Mouse (Mus musculus) kidney, adult 2 months (tissue): Measurements from ENCODE around the gene Ano8. TPM values are rescaled to one million over a fixed set of nuclear protein-coding genes. Genes with fewer than 3 reads are reported as not detected.
A peak's percentile ranks its signal among the peaks of the same experiment; 100 is the strongest.

Experiments used
- DNase-seq: peaks from one replicate; pipeline ENCODE4 v3.0.0; 2021
- H3K27ac ChIP-seq: fragments of 200-500 bp; 2 replicates; pipeline ENCODE4 v1.5.1; 2012; ENCODE audit warnings: low read depth, low read length, control low read depth, inconsistent platforms; ENCODE audit not compliant: insufficient read depth
- H3K27me3 ChIP-seq: fragments of 200-500 bp; replicated peaks from 2 replicates; pipeline ENCODE4 v1.6.1; 2012; ENCODE audit warnings: mild to moderate bottlenecking, moderate library complexity, low read length, inconsistent platforms; ENCODE audit not compliant: control insufficient read depth, insufficient read depth
- H3K36me3 ChIP-seq: fragments of 200-500 bp; 2 replicates; pipeline ENCODE4 v1.6.1; 2012; ENCODE audit warnings: mild to moderate bottlenecking, moderate library complexity, low read length, inconsistent platforms; ENCODE audit not compliant: control insufficient read depth, insufficient read depth
- H3K4me1 ChIP-seq: fragments of 200-500 bp; 2 replicates; pipeline ENCODE4 v1.6.1; 2011; ENCODE audit warnings: low read length; ENCODE audit not compliant: control insufficient read depth, insufficient read depth
- H3K4me3 ChIP-seq: fragments of 200-500 bp; 2 replicates; pipeline ENCODE4 v1.5.1; 2011; ENCODE audit warnings: mild to moderate bottlenecking, low read depth, low read length, control low read depth; ENCODE audit not compliant: insufficient read depth
- CTCF ChIP-seq: fragments of 200-500 bp; conservative IDR thresholded peaks from 2 replicates; pipeline ENCODE4 v1.5.1; 2011; ENCODE audit warnings: low read depth, mild to moderate bottlenecking, control low read depth, low read length, moderate library complexity, mixed read lengths; ENCODE audit not compliant: insufficient read depth, insufficient read length
- POLR2A ChIP-seq: fragments of 200-500 bp; IDR thresholded peaks from one replicate; pipeline ENCODE4 v1.6.1; 2011; ENCODE audit warnings: low read depth, low read length, control low read depth
- whole genome bisulfite sequencing: fragments of 180-500 bp; shearing (Covaris S2); methylation state at CpG from one replicate; pipeline ENCODE4 v1.1.7; 2018; 5-methylcytosine and 5-hydroxymethylcytosine counted together
- polyA plus RNA-seq: library from polyadenylated mRNA; depleted of rRNA; stranded (reverse); fragments of >200 nt; gene quantifications from 2 replicates; pipeline ENCODE4 v1.2.3, GENCODE M21; 2012

Ano8 gene
- polyA plus RNA-seq, 1 experiment = 12.6 TPM

DNA sequence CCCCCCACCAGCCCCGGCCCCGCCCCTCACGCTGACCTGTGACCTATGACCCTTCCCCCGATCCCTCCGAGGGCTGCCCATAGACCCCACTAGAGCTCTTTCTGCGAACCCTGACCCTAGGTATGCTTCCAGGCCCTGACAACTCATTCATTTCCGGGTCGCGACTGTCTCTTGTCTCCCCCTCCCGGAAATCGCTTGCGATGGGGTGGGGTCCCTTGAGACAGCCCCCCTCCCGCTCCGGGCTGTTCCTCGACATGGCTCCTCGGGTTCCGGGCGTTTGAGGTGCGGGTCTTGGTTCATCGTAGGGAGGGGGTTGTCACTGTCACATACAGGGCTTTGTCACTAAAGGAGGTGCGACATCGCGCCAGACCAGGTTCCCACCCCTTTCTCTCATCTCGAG is 16.4 kb downstream of the Ano8 start:
- H3K4me3 ChIP-seq = peak overlapping the region; percentile 71
- no peaks in the 10 kb centered on the region for H3K27me3 ChIP-seq
- peak; percentile 51 for DNase-seq
- 0 out of 2 replicates have a peak, but pooled peaks cover 8% of the 10 kb centered on the region for H3K4me1 ChIP-seq
- H3K27ac ChIP-seq = no peak overlapping the region
- WGBS = under 1% methylated on average over 24 of the region's 24 CpGs
- TF ChIP-seq POLR2A (no peak), CTCF (no peak)
- H3K36me3 ChIP-seq = no peaks in the 10 kb centered on the region

DNA sequence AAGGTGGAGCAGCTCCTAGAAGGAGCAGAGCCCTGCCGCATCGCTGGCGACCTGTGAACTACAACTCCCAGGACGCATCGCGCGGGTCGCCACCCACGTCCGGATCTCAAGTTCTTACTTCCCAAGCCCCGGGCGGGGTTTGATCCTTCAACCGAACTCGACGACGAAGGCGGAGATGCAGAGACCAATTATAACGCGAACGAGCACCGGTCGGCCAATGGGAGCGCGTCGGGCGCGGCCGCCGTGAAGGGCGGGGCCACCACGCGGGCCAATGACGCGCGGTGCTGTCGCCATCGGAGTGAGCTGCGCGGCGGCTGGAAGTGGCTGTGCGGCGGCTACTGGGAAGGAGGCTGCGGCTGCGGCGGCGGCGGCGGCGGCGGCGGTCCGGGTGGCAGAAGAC is 16.8 kb downstream of the Ano8 start, which contains the start of gene Dda1:
TSS of gene Dda1 (plus strand) at position 284 of the 400 bp plus-strand sequence.
- no peak within 1 kb of the TSS for H3K27ac ChIP-seq
- H3K27me3 ChIP-seq = no peaks in the 10 kb centered on the region
- H3K4me1 ChIP-seq = peaks cover 10% of the 10 kb centered on the region; the same call in 1 of the 2 replicates
- TF ChIP-seq CTCF (no peak), POLR2A (peak; percentile 34)
- under 1% methylated on average over 47 of the region's 52 CpGs for WGBS
- no peaks in the 10 kb centered on the region for H3K36me3 ChIP-seq
- DNase-seq = peak; percentile 99
- H3K4me3 ChIP-seq = peak within 1 kb of the TSS; percentile 71

DNA sequence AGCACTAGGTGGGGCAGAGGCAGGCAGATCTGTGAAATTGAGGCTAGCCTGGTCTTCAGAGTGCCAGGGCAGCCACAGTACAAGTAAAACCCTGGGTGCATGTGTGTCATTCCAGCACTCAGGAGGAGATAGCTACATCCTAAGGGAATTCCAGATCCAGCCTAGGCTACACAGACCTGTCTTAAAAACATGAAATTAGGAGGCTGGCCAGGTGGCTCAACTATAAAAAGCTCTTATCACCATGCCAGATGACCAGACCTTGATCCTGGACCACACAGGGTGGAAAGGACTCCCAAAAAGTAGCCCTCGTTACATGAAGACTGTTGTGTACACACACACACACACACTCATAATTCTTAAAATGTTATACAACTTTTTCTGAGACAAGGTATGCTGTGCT is 17.8 kb downstream of the Ano8 start:
- Histone ChIP-seq H3K36me3 (no peaks in the 10 kb centered on the region), H3K27ac (no peak overlapping the region), H3K4me3 (no peak overlapping the region), H3K27me3 (no peaks in the 10 kb centered on the region), H3K4me1 (peaks cover 14% of the 10 kb centered on the region; the same call in 1 of the 2 replicates)
- TF ChIP-seq POLR2A (no peak), CTCF (no peak)
- 97% methylated on average over 1 of the region's 1 CpGs for WGBS
- no peak for DNase-seq

DNA sequence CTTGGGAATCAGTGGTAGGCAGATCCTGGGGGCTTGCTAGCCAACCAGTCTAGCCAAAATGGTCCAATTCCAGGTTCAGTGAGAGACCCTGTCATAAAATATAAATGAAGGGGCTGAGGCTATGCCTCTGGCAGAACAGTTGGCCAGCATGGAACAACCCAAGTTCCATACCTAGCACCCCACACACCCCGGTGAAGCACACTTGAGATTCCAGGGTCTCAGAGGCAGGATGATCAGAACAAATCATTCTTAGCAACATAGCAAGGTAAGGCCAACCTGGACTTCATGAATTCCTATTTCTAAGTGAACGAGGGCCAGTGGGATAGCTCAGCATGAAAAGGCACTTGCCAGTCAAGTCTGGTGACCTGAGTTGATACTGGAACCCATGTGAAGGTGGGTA is 18.6 kb downstream of the Ano8 start:
- Histone ChIP-seq H3K27me3 (no peaks in the 10 kb centered on the region), H3K4me3 (no peak overlapping the region), H3K4me1 (peaks cover 17% of the 10 kb centered on the region; the same call in 1 of the 2 replicates), H3K36me3 (no peaks in the 10 kb centered on the region), H3K27ac (no peak overlapping the region)
- TF ChIP-seq CTCF (no peak), POLR2A (no peak)
- DNase-seq = no peak
- 93% methylated on average over 2 of the region's 2 CpGs for WGBS

DNA sequence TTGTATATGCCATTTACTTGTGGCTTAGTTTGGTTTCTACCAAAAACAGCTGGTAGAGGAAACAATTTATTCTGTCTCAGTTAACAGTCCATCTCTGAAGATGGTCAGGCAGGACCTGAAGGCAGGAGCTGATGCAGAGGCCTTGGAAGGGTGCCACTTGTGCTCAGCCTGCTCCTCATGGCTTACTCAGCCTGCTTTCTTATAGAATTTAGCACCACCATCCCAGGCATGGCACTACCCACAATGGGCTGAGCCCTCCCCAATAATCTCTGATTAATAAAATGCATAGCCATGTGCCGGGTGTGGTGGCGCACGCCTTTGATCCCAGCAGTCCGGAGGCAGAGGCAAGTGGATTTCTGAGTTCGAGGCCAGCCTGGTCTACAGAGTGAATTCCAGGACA is 19.6 kb downstream of the Ano8 start:
- no peak for TF ChIP-seq CTCF
- TF ChIP-seq POLR2A = no peak
- WGBS = 95% methylated on average over 5 of the region's 5 CpGs
- Histone ChIP-seq H3K27ac (no peak overlapping the region), H3K36me3 (no peaks in the 10 kb centered on the region), H3K27me3 (no peaks in the 10 kb centered on the region), H3K4me3 (no peak overlapping the region), H3K4me1 (peaks cover 17% of the 10 kb centered on the region; the same call in 1 of the 2 replicates)
- DNase-seq = no peak

DNA sequence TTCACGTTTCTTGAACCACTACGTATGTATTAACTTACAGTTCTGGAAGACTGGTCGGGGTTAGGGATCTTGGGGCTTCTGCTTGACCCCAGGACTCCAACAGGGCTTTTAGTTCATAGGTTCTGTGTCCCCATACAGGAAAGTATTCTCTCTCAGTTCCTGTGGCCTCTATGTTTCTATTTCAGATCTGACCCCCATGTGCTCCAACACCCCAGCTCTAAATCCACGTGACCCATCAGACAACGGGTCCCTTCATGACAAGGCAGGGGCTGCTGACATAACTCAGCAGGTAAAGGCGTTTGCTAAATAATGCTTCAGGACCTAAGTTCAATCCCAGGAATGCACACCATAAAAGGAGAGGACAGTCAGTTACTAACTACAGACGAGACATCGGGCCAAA is 20.0 kb downstream of the Ano8 start:
- no peak for TF ChIP-seq CTCF
- TF ChIP-seq POLR2A = no peak
- peaks cover 17% of the 10 kb centered on the region; the same call in 1 of the 2 replicates for H3K4me1 ChIP-seq
- 56% methylated on average over 8 of the region's 8 CpGs for WGBS
- H3K27me3 ChIP-seq = no peaks in the 10 kb centered on the region
- no peaks in the 10 kb centered on the region for H3K36me3 ChIP-seq
- no peak overlapping the region for H3K4me3 ChIP-seq
- no peak for DNase-seq
- H3K27ac ChIP-seq = no peak overlapping the region

DNA sequence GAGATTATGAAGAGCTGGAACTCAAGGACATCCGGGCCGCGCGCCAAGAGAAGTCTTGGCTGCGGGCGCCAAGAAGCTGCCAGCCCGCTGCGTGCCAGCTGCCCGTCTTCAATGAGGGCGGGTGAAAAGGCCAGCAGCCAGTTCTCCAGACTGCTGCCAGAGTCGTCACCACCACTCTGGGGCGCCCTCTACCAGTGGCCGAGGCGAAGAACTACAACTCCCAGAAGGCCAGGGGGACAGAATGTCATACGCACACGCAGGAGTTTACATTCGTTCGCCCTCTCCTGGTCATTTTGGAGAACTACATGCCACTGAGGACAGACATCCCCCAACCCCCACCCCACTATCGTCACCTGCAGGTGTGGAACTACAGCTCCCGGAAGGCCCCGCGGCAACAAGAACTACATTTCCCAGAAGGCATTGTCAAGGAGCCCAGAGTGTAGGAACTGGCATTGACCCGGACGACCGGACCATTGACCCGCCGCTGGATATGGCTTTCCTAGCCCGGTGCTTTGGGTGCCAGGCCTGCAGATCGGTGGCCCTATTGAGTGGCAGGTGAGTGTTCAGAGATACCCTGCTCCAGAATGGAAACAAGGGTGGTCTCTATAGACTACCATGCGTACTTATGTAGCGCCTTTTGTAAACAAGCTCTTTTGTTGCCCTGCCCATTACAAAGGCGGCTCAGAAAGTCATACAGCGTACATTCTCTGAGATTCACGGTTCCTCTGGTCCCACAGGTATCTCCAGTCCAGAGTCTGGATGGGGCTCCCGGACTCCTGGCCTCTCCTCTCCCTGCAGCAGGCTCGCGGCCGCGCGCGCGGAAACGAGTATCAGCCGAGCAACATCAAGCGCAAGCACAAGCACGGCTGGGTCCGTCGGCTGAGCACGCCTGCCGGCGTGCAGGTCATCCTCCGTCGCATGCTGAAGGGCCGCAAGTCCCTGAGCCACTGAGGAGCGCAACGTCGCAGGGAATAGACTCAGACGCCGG is 21.0 kb downstream of the Ano8 start, which contains the start of gene Mrpl34:
TSS of gene Mrpl34 (plus strand) at position 447 of the 988 bp plus-strand sequence.
- H3K27ac ChIP-seq = peak within 1 kb of the TSS; percentile 79
- H3K27me3 ChIP-seq = no peaks in the 10 kb centered on the region
- peak; percentile 94 for TF ChIP-seq CTCF
- TF ChIP-seq POLR2A = peak; percentile 27
- under 1% methylated on average over 59 of the region's 59 CpGs for WGBS
- H3K4me1 ChIP-seq = peaks cover 14% of the 10 kb centered on the region; the same call in 1 of the 2 replicates
- peak; percentile 100 for DNase-seq
- H3K36me3 ChIP-seq = no peaks in the 10 kb centered on the region
- H3K4me3 ChIP-seq = peak within 1 kb of the TSS; percentile 62
